Mouse (Mus musculus) c-Kit-positive CD71-positive TER-119-negative erythroid progenitor cells, embryonic 14.5 days (primary cell): ENCODE data around the gene Pik3cg.
A peak's percentile ranks its signal among the peaks of the same experiment; 100 is the strongest.

Source experiments
- DNase-seq: peaks from one replicate; pipeline ENCODE4 v3.0.0-alpha.2; 2013; ENCODE audit warnings: low read depth

The Pik3cg gene

GRCm38 (mm10) chr12:32201070-32201585, 7.3 kb downstream of the Pik3cg start:
- no peak for DNase-seq

DNA sequence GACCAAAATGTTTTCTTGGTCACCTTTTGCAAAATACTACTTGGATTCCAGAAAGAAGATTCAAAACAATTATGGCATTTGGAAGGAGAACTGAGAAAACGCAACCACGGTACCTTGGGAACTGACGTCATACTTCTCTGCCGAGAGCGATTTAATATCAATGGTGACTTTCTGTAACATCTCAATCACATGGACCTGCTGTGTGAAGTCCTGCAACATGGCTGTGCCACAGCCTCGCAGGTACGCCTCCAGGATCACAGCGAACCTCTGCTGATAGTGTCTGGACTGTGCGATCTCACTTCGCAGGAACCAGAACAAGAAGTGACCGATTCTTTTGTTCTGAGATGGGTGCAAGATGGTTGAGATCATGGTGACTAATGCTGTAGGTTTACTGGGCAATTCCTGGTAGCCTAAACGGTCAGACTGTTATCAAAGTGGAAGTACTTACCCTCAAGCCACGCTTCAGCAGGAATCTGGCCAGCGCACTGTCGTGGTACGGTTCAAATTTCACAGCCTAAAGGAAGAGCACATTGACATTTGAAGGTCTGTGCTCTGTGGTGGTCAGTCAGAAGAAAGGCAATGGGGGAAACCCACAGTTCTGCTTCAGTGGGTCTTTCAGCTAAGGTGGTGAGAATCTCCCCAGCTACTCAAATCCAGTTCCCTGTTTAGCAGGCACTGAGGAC, 7.9 kb downstream of the Pik3cg start:
- no peak for DNase-seq

- DNase-seq, result no peak
Measured at GRCm38 (mm10) chr12:32199422-32199821, 9.0 kb downstream of the Pik3cg start.

GRCm38 (mm10) chr12:32198025-32198424, 10.4 kb downstream of the Pik3cg start:
- no peak for DNase-seq

DNA sequence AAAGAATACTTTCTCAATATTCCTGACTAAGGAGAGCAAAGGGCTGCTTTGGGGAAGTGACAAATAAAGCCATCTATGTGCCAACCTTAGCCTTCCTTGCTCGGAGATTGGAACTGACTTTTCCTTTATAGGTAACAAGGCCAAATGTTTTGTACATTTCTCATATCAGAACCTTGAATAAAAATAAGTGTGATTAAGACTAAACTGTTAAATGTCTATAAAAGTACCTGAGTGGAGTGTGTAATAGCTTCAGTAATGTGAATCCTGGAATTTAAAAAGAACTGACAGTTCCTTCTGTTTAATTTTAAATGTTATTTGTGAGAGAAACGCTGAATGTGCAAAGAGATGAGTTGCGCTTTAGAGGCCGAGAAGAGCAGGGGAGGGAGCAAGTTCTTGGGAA, 13.5 kb downstream of the Pik3cg start:
- DNase-seq, result no peak

DNA sequence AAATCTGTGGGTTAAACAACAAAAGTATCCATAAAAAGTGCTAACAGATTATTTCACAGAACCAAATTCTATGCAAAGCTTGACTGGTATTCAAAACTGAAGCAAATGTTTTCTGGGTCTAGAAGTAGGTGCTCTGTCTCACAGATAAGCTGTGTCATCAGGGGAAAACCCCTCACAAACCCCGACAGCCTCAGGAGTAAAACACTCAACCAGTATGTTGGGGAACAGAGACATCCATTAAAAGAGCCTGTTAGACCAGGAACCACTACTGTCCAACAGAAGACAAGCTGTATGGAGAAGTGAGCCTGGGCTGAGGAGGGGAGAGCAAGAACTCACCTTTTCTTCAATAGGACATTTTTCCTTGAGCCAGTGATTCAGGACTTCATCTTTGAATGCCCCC, 14.1 kb downstream of the Pik3cg start:
- no peak for DNase-seq

DNA sequence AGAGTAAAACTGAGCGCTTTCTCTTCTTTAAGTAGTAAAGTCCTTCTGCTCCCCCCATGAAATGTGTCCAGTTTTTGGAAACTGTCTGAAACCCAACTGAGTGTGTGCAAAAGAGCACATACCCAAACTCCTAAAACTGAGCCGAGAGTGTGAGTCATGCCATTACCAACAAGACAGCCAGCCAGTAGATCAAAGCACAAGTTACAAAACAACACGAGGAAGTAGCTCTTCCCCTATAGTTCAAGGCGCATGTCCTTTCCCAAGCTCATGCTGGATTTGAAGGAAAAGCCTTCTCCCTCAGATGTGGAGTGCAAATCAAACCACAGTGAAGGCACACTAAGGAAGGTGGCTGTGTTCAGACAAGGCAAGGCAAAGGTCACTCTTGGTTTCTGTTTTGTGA, 17.5 kb downstream of the Pik3cg start:
- no peak for DNase-seq

DNA sequence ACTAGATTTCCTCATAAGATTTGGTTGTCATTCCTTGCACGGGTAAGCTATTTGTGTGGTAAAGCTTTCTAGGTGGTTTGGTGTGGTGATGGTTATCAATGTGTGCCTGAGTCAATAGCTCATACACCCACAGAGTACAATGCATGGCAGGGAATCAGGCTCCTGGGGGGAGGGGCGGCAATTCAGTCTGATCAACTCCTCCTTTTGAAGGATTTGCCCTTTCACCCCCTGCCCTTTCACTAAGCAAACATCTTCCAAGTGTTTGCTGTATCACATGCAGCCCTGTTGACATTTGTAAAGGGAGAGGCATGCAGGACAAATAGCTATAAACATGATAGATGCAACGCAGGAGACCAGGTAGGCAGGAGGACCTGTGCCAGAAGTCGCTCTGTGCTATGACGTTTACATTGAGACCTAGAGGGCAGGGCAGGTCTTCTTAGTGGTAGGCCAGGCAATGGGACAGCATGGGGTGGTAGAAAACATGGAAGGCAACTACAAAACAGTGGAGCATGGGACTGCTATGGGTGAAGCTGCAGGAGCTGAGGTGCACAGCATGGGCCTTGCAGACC, 20.7 kb downstream of the Pik3cg start:
- DNase-seq, result no peak

DNA sequence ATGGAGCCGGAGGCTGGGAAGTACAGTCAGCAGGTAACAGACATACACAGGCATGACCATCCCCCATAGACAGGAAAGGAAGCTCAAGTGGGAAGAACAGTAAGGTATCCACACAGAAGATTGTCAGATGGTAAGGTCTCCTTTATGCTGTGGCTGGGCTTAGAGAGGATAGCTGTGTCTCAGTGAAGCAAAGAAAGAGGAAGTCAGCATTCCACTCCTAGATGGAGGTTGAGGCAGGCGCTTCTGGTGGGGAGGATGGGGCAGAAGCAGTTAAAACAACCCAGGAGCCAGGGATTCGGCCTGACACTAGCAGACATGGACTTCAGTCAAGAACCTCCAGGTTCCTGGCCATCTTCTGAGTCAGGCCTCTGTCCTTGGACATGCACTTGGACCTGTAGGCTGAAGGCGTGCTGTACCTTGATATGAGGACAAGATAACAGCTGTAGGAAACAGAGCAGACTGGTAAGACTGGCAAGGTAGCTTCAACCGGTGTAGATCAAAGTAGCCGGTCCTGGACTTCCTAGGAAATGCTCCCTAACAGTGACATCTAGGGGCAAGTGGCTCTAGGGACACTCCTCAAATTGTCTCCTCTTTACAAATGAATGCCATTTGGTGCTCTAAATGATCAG, 21.7 kb downstream of the Pik3cg start:
- no peak for DNase-seq

DNA sequence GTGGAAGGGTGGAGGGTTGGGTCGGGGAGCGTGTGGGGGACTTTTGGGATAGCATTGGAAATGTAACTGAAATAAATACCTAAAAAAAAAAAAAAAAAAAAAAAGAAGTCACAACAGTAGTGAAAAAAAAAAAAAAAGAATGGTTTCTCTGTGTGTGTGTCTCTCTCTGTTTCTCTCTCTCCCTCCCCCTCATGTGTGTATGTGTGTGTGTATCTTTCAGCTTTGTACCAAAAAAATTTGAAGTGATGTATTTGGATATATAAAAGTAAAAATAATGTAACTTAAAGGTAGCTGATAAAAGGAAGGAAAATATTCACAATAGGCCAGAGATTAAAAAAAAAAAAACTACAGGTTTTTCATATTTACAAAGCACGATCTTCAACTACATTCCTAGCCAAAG, 23.6 kb downstream of the Pik3cg start:
- DNase-seq, result no peak

DNA sequence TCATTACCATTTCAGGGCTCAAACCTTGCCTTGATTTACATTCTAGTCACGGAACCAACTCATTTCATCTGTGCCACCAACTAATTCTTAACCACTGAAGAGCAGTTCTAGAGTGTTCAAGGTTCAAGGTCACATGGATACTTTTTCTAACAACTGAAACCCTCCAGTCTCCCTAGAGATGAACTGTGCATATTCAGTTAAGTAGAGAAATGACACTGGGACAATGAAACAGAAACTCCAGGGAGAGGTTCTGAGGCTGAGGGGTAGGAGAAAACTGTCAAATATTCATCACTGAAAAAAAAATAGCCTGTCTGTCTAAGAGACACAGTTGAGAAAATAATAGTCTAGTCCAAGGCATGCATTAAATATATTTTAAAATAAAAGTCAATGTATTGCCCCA, 24.9 kb downstream of the Pik3cg start:
- no peak for DNase-seq

DNA sequence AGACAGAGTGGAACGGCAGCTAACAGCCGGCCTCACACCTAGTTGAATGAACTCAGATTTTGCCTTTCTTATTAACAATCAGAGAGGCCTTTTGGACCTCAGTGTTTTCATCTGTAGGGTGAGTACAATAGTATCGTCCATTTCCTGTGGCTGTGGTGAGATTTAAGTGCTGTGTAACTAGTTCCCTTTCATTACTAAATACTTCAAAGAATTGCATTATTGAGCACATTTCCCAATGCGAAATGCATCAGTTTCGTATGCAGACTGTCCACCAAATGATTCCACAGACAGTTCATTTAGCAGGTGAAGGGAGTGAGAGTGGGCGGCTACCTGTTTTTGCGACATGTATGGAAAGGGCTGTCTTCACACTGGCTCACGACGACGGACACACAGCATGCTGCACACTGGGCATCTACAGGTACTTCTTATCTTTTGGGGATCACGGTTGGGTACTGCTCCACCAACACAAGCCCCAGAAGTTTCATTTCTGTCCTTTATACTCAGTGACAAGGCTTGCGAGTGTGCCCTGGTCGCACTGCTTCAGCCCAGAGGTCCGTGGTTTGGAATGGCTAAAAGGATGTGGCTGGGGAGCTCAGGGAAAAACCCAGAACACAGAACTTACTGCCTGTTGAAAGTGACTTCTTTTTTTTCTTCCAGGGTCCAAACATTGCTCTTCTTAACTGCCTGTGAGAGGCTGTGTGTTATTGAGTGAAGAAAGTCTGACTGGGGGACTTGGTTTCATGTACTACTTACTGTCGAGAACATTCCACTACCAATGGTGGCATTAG, 25.6 kb downstream of the Pik3cg start:
- no peak for DNase-seq

GRCm38 (mm10) chr12:32181885-32182284, 26.6 kb downstream of the Pik3cg start:
- no peak for DNase-seq

DNA sequence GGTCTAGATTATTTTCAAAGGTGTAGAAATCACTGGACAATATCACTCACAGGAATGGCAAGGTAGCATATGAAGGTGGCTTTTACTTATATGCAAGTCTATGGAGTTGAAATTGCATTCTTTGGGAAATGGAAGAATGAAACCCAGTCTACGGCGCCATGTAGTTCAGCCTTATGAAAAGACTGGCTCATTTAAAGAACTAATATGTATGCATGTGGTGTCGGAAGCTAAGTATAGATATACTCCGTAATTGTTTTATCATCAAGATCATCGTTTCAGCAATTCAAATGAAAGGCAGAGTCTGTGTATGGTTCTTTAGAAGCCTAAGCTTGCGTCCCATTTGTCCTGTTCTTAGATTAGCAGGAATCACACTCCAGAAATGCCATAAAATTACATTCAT, 34.0 kb downstream of the Pik3cg start:
- no peak for DNase-seq

- DNase-seq, result no peak
Measured at GRCm38 (mm10) chr12:32172826-32173225, 35.6 kb downstream of the Pik3cg start.

GRCm38 (mm10) chr12:32169164-32169563, 39.3 kb downstream of the Pik3cg start:
- no peak for DNase-seq

DNA sequence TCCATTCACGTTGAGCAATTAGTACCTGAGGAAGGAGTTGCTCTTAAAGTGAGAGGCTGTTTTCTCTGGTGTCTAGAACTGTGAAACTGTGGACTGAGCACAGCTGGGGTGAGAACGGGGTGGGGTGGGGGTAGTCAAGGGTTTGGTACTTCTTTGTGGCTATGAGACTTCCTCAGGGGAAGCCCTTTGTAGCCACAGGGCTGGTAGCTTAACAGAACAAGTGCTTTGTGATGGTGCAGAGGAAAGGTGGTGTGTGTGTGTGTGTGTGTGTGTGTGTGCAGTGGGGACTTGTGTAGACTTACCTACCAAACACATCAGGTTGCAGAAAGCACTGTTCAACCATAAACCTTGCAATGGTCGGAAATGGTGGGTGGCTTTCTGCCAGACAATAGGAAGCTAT, 39.7 kb downstream of the Pik3cg start:
- DNase-seq, result no peak

DNA sequence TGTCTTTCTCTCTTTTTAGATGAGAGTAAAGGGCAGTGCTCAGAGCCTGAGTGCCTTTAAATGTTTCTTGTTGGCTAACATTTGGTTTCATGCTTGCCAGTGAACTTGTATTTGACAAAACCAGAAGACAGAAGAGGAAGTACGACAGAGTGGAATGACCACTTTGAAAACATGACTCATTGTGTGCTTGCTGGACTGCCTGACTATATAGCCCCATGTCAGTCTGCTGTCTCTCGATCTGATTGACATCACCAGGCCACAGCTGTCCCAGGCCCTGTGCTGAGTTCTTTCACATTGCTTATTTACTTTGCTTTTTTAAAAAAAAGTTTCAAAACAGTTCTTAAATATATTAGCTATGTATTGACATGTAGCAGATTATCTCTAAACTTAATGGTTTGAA, 44.8 kb downstream of the Pik3cg start:
- DNase-seq, result no peak

GRCm38 (mm10) chr12:32158757-32159156, 49.7 kb downstream of the Pik3cg start:
- no peak for DNase-seq

DNA sequence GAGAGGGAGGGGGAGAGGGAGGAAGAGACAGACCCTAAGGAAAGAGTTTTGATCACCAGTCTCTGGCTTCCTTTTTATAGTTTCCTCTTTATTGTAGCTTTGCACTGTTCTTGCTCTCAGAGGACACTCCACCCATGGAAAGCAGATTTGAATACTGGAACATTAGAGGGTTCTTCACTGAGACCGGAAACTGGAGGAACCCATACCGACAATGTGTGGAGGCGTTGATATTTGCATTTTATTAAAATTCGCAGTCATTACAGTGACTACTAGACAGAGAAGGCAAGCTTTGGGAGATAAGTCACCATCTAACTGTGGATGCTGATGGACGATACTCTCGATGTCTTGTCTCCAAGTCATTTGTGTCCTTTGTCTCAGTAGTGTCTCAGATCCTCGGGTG, 61.9 kb downstream of the Pik3cg start:
- DNase-seq, result no peak

DNA sequence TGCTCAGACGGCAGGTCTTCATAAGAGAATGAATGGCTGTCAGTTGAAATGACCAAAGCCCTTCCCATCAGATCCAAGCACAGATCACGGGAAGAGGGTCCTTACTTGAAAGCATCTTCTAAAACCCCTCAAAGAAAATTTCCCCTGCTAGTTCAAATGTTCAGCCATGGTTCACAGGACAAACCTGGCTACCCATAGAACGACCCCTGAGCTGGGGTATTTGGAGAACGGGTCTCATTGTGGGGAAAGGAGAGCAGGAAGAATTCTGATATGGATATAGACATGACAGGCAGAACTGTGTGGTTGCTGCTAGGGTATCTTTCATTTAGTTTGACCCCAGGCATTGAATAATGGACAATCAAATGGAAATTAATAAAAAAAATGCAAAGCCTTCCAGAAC, 62.8 kb downstream of the Pik3cg start:
- no peak for DNase-seq

- DNase-seq, result peak; percentile 78
Measured at GRCm38 (mm10) chr12:32144513-32144912, 63.9 kb downstream of the Pik3cg start.

DNA sequence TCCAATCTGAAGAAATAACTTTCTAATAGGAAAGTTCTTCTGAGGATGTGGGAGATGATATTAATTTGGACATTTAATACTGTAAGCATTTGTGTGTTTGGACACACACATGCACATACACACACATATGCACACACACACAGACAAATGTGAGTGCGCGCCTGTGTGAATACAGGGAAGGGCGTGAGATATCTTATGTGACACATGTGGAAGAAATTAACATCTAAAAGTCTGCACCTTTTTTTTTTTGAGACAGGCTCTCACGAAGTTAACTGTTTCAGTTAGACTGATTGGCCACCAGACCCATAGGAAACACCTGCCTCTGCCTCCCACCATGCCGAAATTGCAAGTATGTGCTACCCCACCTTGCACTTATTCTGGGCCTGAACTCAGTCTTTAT, 64.7 kb downstream of the Pik3cg start:
- no peak for DNase-seq
